Mouse (Mus musculus): Measurements from ENCODE around the gene Samd15.

Gene Samd15

DNA sequence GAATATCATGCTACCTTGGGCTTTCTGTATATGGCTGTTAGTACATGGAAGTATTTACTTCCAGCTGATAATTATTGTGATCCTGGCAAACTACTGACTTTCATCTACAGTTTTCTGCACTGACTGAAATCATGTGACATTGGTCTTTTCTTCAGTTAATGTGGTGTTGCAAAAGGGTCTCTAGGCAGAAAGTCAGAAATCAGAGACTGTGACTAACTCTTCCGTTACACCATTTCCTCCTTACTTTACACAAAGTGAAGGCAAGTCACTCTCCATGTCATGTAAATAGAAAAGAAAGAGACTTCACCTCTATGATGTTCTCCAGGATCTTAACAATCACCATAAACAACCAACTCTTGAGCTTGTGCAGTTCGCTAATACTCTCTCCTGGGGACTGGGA, 30.1 kb downstream of the Samd15 start:
- no peak for DNase-seq (ENCODE audit: extremely low read depth, low read depth, low spot score)

DNA sequence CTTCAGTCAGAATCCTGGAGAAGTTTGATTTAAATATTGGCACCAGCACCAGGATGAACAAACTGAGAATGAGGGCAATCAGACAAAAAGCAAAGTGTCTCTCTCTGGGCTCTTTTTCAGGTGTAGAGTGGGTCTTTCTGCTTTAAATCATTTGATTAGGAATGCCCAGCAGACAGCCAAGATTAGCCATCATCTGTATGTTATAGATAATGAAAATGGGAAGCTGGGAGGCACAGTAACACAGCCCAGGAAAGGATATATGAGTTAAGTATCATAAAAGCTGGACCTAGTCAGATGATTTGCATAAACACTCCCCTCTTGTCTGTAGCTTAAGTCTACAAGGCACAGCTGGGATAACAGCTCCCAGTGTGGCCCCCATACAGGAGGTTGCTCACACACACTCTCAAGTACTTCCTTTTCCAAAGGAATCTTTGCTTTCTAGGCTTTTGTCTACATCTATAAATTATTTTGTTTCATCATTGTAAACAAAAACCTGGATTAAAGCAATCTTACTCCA, 30.9 kb downstream of the Samd15 start:
- DNase-seq (ENCODE audit: extremely low read depth, low read depth, low spot score) = no peak

DNA sequence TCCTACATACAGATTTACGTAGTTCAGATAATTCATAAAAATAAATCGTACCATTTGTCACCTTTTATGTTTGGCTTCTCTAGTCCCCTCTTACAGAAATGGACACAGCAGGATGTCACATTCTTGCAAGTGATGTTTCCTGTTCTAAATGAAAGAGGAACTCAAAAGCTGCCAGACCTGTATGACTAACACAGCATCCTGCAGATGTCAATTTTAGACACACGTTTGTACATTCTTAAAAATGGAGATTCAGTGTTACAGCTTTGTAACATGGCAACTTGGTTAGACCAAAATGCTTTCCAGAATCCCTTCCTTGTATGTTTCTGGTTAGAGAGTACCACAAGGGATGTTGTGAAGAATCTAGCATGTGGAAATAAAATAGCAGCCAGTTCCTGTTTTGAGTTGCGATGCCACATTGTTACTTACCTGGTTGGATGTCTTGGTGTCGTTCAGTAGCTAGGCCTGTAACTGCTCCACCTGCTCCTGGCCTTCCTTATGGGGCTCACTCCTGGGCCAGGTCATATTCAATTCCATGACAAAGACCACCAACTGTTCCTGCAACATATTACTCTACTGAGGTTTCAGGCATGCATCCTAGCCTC, 37.5 kb downstream of the Samd15 start:
- DNase-seq (ENCODE audit: extremely low read depth, low read depth, low spot score) = no peak

DNA sequence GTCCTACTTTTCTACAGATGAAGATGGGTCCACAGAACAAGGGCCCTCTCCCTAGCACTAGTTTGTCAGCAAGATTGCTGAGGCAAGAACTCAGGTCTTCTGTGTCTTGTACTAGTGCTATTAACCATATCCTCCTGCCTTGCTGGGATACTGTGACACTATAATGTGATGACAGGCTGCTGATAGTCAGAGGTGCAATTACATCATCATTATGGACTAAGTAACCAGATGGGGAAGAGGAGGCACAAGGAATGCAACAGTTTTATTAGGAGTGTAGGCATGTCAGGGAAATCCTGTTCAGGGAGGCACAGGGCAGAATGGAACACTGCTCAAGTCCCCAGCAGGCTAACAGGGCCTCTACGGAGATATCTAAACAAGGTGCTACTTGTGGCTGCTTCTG, 39.1 kb downstream of the Samd15 start, which contains the start of gene Noxred1:
Noxred1 (minus strand) TSS at position 101 of the 400 bp plus-strand sequence.
- DNase-seq (ENCODE audit: extremely low read depth, low read depth, low spot score) = no peak

DNA sequence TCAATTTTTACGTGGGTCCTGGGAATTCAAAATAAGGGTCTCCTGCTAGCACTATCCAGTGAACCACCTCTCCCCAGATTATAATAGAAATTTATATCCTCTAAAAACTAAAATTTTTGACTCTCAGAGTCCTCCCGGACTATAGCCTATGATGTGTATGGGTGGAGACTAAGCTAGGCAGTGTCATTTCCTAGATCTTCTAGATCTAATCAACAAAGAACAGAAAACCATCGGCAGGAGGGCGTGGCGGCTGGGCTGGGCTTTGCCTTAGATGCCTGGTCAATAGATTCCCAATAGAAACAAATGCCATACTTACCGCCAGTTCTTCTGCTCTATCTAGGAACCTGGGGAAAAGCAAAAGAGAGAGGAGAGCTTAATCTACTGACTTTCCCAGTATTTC, 50.6 kb downstream of the Samd15 start:
- no peak for DNase-seq (ENCODE audit: extremely low read depth, low read depth, low spot score)

DNA sequence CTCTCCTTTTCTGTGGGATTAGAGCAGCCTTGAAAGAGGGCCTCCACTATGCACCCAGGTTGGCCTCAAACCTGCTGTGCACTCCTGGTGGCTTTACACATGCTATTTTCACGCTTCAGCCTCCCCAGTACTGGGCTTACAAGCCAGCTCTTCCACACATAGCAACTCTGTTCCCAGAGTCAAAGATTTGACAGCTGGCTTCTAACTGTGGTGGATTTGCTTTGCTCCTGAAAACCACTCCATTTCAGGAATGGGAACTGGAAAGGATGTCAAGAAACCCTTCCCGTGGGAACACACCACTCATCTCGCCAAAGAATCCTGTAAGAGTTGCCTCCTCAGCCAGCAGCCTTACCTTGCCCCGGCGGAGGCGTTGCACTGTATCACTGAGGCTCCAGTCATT, 54.4 kb downstream of the Samd15 start:
- no peak for DNase-seq (ENCODE audit: extremely low read depth, low read depth, low spot score)

DNA sequence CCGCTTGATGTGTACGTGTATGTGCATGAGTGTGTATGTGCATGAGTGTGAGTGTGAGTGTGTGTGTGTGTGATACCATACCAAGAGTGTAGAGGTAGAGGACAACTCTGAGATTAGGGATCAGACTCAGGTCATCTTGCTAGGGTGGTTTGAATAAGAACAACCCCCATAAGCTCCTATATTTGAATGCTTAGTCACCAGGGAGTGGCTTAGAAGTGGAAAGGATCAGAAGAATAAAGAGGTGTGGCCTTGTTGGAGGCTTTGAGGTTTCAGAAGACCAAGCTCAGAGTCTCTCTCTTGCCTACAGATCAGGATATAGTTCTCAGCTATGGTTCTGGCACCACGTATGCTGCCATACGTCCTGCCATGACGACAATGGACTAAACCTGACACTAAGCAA, 57.1 kb downstream of the Samd15 start:
- no peak for DNase-seq (ENCODE audit: extremely low read depth, low read depth, low spot score)

DNA sequence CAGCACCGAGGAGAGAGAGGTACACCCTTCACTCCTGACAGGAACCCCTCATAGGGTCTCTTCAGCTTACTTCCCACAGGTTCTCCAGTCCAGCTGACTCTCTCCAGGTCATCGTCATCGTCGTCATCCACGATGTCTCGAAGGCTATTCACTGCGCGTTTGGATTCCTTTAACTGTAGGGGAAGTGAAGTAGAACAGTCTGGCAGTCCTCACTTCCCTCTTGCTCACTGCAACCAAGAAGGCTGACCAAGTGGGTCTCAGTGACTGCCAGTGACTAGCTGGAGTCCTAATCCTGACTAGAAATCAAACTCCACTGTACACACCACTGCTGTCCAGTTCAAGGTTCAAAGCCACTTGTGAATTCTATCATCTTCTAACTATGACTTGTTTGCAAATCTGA, 61.0 kb downstream of the Samd15 start:
- no peak for DNase-seq (ENCODE audit: extremely low read depth, low read depth, low spot score)

All from fat pad, adult 2 months (tissue).